ENCODE assay signal across 16 mouse cellular contexts in the genomic region with DNA sequence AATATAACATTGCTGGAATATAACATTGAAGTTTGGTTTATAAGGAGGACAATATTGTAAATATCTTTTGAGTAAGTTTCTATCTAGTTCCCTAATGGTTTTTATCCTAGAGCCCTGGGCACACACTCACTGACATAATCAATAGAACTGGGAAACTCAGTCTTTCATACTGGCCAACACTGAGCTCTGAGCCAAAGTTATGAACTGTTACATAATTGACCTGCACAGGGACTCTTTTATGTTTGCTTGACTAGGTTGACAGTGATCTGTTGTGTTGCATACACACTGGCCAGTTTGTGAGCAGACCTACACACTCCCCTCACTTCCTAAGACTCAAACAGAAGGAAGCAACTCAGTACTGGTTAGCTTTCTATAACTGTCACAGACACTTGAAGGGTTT.
"Had no signal": no experiment of that assay in that cellular context is flagged by ENCODE, and none has a peak within 500 bp of the region (broad histone marks: within the 10 kb centered on the region; RNA-seq: fewer than 3 reads in every experiment).

No protein-coding gene starts in this region.

- H3K4me3 ChIP-seq: neural tube, embryonic 13.5 days; neural tube, embryonic 15.5 days; stomach, embryonic 15.5 days had no signal

- H3K9ac ChIP-seq: neural tube, embryonic 13.5 days; neural tube, embryonic 15.5 days; stomach, embryonic 15.5 days had no signal

- H3K4me1 ChIP-seq: neural tube, embryonic 13.5 days; neural tube, embryonic 15.5 days; stomach, embryonic 15.5 days had no signal

- H3K27ac ChIP-seq: neural tube, embryonic 13.5 days; neural tube, embryonic 15.5 days; stomach, embryonic 15.5 days; stomach, postnatal 0 days had no signal

- H3K4me2 ChIP-seq: neural tube, embryonic 13.5 days; neural tube, embryonic 15.5 days; stomach, embryonic 15.5 days had no signal

- H3K36me3 ChIP-seq: neural tube, embryonic 13.5 days; neural tube, embryonic 15.5 days; stomach, embryonic 15.5 days had no signal

- H3K9me3 ChIP-seq: neural tube, embryonic 13.5 days; neural tube, embryonic 15.5 days; stomach, embryonic 15.5 days had no signal

- DNase-seq: retina, postnatal 1 day; right cerebral cortex, adult 18-20 months; right cerebral cortex, postnatal 14 days; right cerebral cortex, postnatal 25 days; right cerebral cortex, postnatal 4 days; spleen, adult 18-20 months; thymus, adult 18-20 months; thymus, adult 2 months; thymus, postnatal 14 days; thymus, postnatal 25 days; thymus, postnatal 36 days; thymus, postnatal 4 days had no signal

- H3K27me3 ChIP-seq: neural tube, embryonic 13.5 days; neural tube, embryonic 15.5 days; stomach, embryonic 15.5 days had no signal
